8 mouse cellular contexts compared by ENCODE assay signal in the genomic region with DNA sequence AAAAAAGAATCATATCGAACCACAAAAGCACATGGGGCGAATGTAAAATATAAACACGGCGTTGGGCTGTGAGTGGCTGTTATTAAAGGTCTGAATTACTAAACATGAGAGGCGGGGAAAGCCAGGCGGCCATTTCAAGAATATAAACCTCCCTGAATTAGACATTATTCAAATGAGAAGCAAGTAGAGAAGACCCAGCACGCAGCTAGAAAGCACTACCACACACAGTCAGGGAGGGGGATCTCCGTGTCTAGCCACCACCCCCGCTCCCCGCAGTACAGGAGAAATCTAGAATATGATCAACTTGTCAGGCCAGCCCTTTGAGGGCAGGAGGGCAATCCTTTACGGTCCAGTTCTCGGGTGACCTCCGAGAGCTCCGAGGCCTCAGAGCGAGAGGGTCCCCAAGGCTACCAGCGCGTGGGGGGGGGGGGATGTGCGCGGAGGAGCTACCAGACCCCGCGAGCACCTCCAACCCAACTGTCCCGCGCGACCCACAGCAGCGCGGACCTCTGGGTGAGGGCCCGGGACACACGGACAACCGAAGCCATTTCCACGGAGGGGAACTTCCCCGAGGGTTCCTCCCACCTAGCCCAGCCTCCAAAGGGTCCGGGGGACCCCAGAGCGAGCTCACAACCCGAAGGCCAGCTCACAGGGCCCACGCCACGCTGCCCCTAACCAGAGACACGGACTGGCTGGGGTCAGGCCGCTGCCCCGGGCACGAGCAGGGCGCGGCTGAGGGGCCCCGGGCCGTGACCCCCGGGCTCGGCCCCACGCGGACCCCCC. TPM values are rescaled to one million over a fixed set of nuclear protein-coding genes. Genes with fewer than 3 reads are reported as not detected.
DNase-seq lines count a peak whose midpoint lies in the region; ATAC-seq and TF ChIP-seq lines count a peak whose summit lies in the region.

No protein-coding gene starts in this region.

- peak overlapping the region; percentile 95 for H3K9ac ChIP-seq in intestine, postnatal 0 days (ENCODE audit: low read depth, low read length)
- H3K9ac ChIP-seq in limb, embryonic 13.5 days: peak overlapping the region; percentile 97
- H3K9ac ChIP-seq in midbrain, embryonic 14.5 days (replicated peaks; ENCODE audit: low read length): peak overlapping the region; percentile 98

- peak overlapping the region; percentile 95 for H3K27ac ChIP-seq in intestine, postnatal 0 days (ENCODE audit: low read depth, low read length)
- H3K27ac ChIP-seq in limb, embryonic 13.5 days: peak overlapping the region; percentile 93
- H3K27ac ChIP-seq in midbrain, embryonic 14.5 days (replicated peaks; ENCODE audit: low read depth, low read length): peak overlapping the region; percentile 98

- no peaks in the 10 kb centered on the region for H3K36me3 ChIP-seq in intestine, postnatal 0 days (ENCODE audit: control insufficient read depth, insufficient read depth)
- no peaks in the 10 kb centered on the region for H3K36me3 ChIP-seq in limb, embryonic 13.5 days
- H3K36me3 ChIP-seq in midbrain, embryonic 14.5 days (ENCODE audit: control insufficient read depth, insufficient read depth, low read length): no peaks in the 10 kb centered on the region

- TF ChIP-seq CTCF in intestine, postnatal 0 days (IDR thresholded peaks at IDR 0.05; ENCODE audit: low read depth): no peak

- H3K4me2 ChIP-seq in intestine, postnatal 0 days (replicated peaks; ENCODE audit: low read depth): peak overlapping the region; percentile 98
- peak overlapping the region; percentile 95 for H3K4me2 ChIP-seq in limb, embryonic 13.5 days (replicated peaks)
- peak overlapping the region; percentile 82 for H3K4me2 ChIP-seq in midbrain, embryonic 14.5 days (ENCODE audit: low read length)

- H3K4me1 ChIP-seq in intestine, postnatal 0 days (replicated peaks; ENCODE audit: control insufficient read depth, insufficient read depth, low read length): no peaks in the 10 kb centered on the region; the same call in 1 of the 2 replicates
- H3K4me1 ChIP-seq in limb, embryonic 13.5 days: peaks cover 22% of the 10 kb centered on the region
- peaks cover 22% of the 10 kb centered on the region for H3K4me1 ChIP-seq in midbrain, embryonic 14.5 days (ENCODE audit: control insufficient read depth, insufficient read depth, low read length)

- under 1% methylated on average over 36 of the region's 48 CpGs for WGBS in intestine, postnatal 0 days
- WGBS in limb, embryonic 13.5 days: under 1% methylated on average over 43 of the region's 48 CpGs
- WGBS in midbrain, embryonic 14.5 days: under 1% methylated on average over 48 of the region's 48 CpGs

- peak overlapping the region; percentile 98 for H3K4me3 ChIP-seq in intestine, postnatal 0 days (ENCODE audit: low read depth, low read length)
- H3K4me3 ChIP-seq in limb, embryonic 13.5 days: peak overlapping the region; percentile 98
- peak overlapping the region; percentile 93 for H3K4me3 ChIP-seq in midbrain, embryonic 14.5 days (replicated peaks; ENCODE audit: low read depth, low read length)

- ATAC-seq in granulocyte monocyte progenitor cell, adult 5-6 weeks (replicated peaks; ENCODE audit: poor library complexity, severe bottlenecking): peak; percentile 10
- 0 out of 2 replicates have a peak, but pooled peaks have one; percentile 6 for ATAC-seq in intestine, postnatal 0 days
- ATAC-seq in limb, embryonic 13.5 days (ENCODE audit: low FRiP score, low read depth): peak; percentile 14; the same call in 1 of the 2 replicates
- ATAC-seq in midbrain, embryonic 14.5 days (ENCODE audit: low FRiP score, low TSS enrichment): peak; percentile 29

- DNase-seq in layer of hippocampus, adult 11-12 months (ENCODE audit: low spot score): peak; percentile 41
- no peak for DNase-seq in layer of hippocampus, adult 9-10 months (ENCODE audit: low spot score)
- peak; percentile 48 for DNase-seq in embryo, embryonic 11 days
- peak; percentile 76 for DNase-seq in midbrain, embryonic 14.5 days
- peak; percentile 61 to 63 for DNase-seq in spleen, adult 18-20 months

- H3K9me3 ChIP-seq in intestine, postnatal 0 days (ENCODE audit: control insufficient read depth): no peaks in the 10 kb centered on the region
- H3K9me3 ChIP-seq in limb, embryonic 13.5 days: no peaks in the 10 kb centered on the region
- H3K9me3 ChIP-seq in midbrain, embryonic 14.5 days (ENCODE audit: control insufficient read depth, low read length): no peaks in the 10 kb centered on the region

- no peaks in the 10 kb centered on the region for H3K27me3 ChIP-seq in intestine, postnatal 0 days (replicated peaks; ENCODE audit: control insufficient read depth, insufficient read depth, low read length)
- no peaks in the 10 kb centered on the region for H3K27me3 ChIP-seq in limb, embryonic 13.5 days
- H3K27me3 ChIP-seq in midbrain, embryonic 14.5 days (ENCODE audit: control insufficient read depth, insufficient read depth, low read length): no peaks in the 10 kb centered on the region

RNA-seq across cellular contexts. Expression of gene Pou2f1, which starts 1.2 kb away (rescaled TPM):
- total RNA-seq in granulocyte monocyte progenitor cell, adult 5-6 weeks (2014; fragmentation: Nextera tagmentation): 20.4 and 31.4 TPM in 2 replicates
- total RNA-seq in granulocyte monocyte progenitor cell, adult 5-6 weeks (2017): 12.7 and 20.3 TPM in 2 replicates
- 6.1 and 6.9 TPM in 2 replicates for polyA plus RNA-seq in intestine, postnatal 0 days (2015; fragmentation: Nextera tagmentation; extraction: Ambion mirVana)
- polyA plus RNA-seq in limb, embryonic 13.5 days (2015; fragmentation: Nextera tagmentation; extraction: Ambion mirVana): 15.3 and 15.9 TPM in 2 replicates
- 26.9 and 27.9 TPM in 2 replicates for polyA plus RNA-seq in midbrain, embryonic 14.5 days (2014; fragmentation: Nextera tagmentation; extraction: Ambion mirVana)
